Mouse (Mus musculus): ENCODE data around the gene Mlxipl. TPM values are rescaled to one million over a fixed set of nuclear protein-coding genes. Genes with fewer than 3 reads are reported as not detected.
A peak's percentile ranks its signal among the peaks of the same experiment; 100 is the strongest.

The Mlxipl gene
- polyA plus RNA-seq, 1 experiment from 2014 or later, result 2.8 TPM

GRCm38 (mm10) chr5:135066008-135066407, 23.7 kb upstream of the Mlxipl start:
- 80% methylated on average over 3 of the region's 3 CpGs for WGBS
- H3K27ac ChIP-seq, result no peak overlapping the region

DNA sequence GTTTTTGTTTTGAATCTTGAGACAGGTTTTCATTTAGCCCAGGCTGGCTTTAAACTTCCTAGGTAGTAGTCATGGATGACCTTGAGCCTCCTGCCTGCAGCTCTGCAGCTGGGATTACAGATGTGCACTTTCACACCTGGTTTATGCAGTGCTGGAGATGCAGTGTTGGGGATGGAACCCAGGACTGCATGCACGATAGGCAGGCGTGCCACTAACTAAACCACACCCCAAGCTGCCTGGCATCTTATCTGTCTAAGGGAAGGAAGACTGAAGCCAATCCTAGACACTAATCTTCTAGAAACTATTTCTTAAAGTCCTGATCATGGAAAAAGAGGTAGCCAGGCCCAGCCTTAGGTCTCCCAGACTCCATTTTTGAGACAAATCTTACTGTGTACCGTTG, 19.2 kb upstream of the Mlxipl start:
- Histone ChIP-seq H3K4me1 (peaks cover 12% of the 10 kb centered on the region), H3K27ac (no peak overlapping the region), H3K9me3 (no peaks in the 10 kb centered on the region), H3K36me3 (peaks cover 25% of the 10 kb centered on the region), H3K9ac (no peak overlapping the region), H3K27me3 (no peaks in the 10 kb centered on the region), H3K4me3 (no peak overlapping the region), H3K4me2 (no peak overlapping the region)
- ATAC-seq (ENCODE audit: borderline replicate concordance, extremely low read depth, low FRiP score, low TSS enrichment), result no peak
- WGBS, result 80% methylated on average over 3 of the region's 3 CpGs

More at GRCm38 (mm10) chr5:135066008-135066407, 23.7 kb upstream of the Mlxipl start:
- Histone ChIP-seq H3K4me2 (0 out of 2 replicates have a peak overlapping the region, but pooled peaks have one; percentile 82), H3K4me3 (no peak overlapping the region), H3K9ac (no peak overlapping the region), H3K27me3 (no peaks in the 10 kb centered on the region), H3K4me1 (peaks cover 20% of the 10 kb centered on the region), H3K9me3 (no peaks in the 10 kb centered on the region), H3K36me3 (peaks cover 31% of the 10 kb centered on the region)
- ATAC-seq (ENCODE audit: borderline replicate concordance, extremely low read depth, low FRiP score, low TSS enrichment), result no peak

DNA sequence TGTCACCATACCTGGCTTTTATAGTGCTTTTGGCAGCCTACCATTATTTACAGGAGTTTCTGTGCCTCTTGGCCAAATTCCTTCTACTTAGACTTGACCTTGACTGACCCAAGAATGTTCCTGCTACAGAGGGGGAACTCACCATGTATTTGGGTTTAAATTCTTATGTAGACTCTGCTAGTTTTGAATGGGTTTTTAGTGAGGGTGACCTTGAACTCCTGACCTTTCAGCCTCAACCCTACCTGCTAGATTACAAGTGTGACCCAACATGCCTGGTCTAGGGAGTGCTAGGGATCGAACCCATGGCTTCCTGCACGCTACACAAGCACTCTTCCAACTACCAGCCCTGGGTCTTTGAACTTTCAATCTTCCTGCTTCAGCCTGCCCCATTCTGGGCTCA, 17.6 kb upstream of the Mlxipl start:
- Histone ChIP-seq H3K4me3 (no peak overlapping the region), H3K4me2 (no peak overlapping the region), H3K4me1 (peaks cover 17% of the 10 kb centered on the region; the same call in 1 of the 2 replicates), H3K36me3 (peaks cover 20% of the 10 kb centered on the region), H3K9ac (no peak overlapping the region), H3K27me3 (no peaks in the 10 kb centered on the region), H3K27ac (no peak overlapping the region), H3K9me3 (no peaks in the 10 kb centered on the region)
- WGBS, result 93% methylated on average over 2 of the region's 2 CpGs
- ATAC-seq (ENCODE audit: borderline replicate concordance, extremely low read depth, low FRiP score, low TSS enrichment), result no peak

- 67% methylated on average over 6 of the region's 6 CpGs for WGBS
- Histone ChIP-seq H3K9ac (no peak overlapping the region), H3K4me1 (peaks cover 20% of the 10 kb centered on the region; the same call in 1 of the 2 replicates), H3K27me3 (no peaks in the 10 kb centered on the region), H3K9me3 (no peaks in the 10 kb centered on the region), H3K36me3 (peaks cover 14% of the 10 kb centered on the region), H3K4me3 (no peak overlapping the region), H3K27ac (no peak overlapping the region), H3K4me2 (no peak overlapping the region)
- ATAC-seq (ENCODE audit: borderline replicate concordance, extremely low read depth, low FRiP score, low TSS enrichment), result no peak
Measured at GRCm38 (mm10) chr5:135072720-135073119, 17.0 kb upstream of the Mlxipl start.

- no peak overlapping the region for H3K9ac ChIP-seq
- peak overlapping the region; percentile 14; the same call in 1 of the 2 replicates for H3K4me2 ChIP-seq
- 23% methylated on average over 26 of the region's 26 CpGs for whole genome bisulfite sequencing
Measured at GRCm38 (mm10) chr5:135073349-135074150, 16.1 kb upstream of the Mlxipl start.

DNA sequence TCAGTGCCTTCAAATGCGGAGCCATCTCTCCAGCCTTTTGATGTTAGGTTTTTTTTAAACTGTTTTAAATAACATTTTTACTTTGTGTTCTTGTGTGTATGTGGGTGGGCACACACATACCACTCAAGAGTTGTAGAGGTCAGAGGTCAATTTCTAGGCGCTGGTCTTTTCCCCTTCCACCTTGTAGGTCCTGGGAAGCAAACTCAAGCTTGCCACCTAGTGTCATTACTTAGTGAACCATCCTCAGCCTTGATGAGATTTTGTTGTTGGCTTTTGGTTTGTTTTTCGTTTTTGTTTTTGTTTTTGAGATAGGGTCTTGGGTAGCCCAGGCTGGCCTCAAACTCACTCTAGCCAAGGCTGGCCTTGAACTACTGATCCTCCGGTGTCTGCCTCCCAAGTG, 14.0 kb upstream of the Mlxipl start:
- Histone ChIP-seq H3K4me3 (no peak overlapping the region), H3K9me3 (no peaks in the 10 kb centered on the region), H3K27ac (no peak overlapping the region), H3K36me3 (peaks cover 6% of the 10 kb centered on the region; the same call in 1 of the 2 replicates), H3K27me3 (no peaks in the 10 kb centered on the region), H3K4me2 (no peak overlapping the region), H3K4me1 (peaks cover 24% of the 10 kb centered on the region), H3K9ac (no peak overlapping the region)
- ATAC-seq (ENCODE audit: borderline replicate concordance, extremely low read depth, low FRiP score, low TSS enrichment), result no peak
- 57% methylated on average over 4 of the region's 4 CpGs for WGBS

More at GRCm38 (mm10) chr5:135073349-135074150, 16.1 kb upstream of the Mlxipl start:
- peaks cover 22% of the 10 kb centered on the region for H3K4me1 ChIP-seq
- peaks cover 6% of the 10 kb centered on the region; the same call in 1 of the 2 replicates for H3K36me3 ChIP-seq
- ATAC-seq (ENCODE audit: borderline replicate concordance, extremely low read depth, low FRiP score, low TSS enrichment), result no peak
- no peak overlapping the region for H3K27ac ChIP-seq
- no peaks in the 10 kb centered on the region for H3K27me3 ChIP-seq
- H3K9me3 ChIP-seq, result no peaks in the 10 kb centered on the region
- no peak overlapping the region for H3K4me3 ChIP-seq

GRCm38 (mm10) chr5:135076368-135076767, 13.3 kb upstream of the Mlxipl start:
- H3K9ac ChIP-seq, result no peak overlapping the region
- H3K4me1 ChIP-seq, result peaks cover 24% of the 10 kb centered on the region
- H3K4me3 ChIP-seq, result no peak overlapping the region
- no peak for ATAC-seq (ENCODE audit: borderline replicate concordance, extremely low read depth, low FRiP score, low TSS enrichment)
- peaks cover 6% of the 10 kb centered on the region; the same call in 1 of the 2 replicates for H3K36me3 ChIP-seq
- no peaks in the 10 kb centered on the region for H3K9me3 ChIP-seq
- WGBS, result 78% methylated on average over 14 of the region's 14 CpGs
- H3K27ac ChIP-seq, result no peak overlapping the region
- peak overlapping the region; percentile 90; the same call in 1 of the 2 replicates for H3K4me2 ChIP-seq
- H3K27me3 ChIP-seq, result no peaks in the 10 kb centered on the region

DNA sequence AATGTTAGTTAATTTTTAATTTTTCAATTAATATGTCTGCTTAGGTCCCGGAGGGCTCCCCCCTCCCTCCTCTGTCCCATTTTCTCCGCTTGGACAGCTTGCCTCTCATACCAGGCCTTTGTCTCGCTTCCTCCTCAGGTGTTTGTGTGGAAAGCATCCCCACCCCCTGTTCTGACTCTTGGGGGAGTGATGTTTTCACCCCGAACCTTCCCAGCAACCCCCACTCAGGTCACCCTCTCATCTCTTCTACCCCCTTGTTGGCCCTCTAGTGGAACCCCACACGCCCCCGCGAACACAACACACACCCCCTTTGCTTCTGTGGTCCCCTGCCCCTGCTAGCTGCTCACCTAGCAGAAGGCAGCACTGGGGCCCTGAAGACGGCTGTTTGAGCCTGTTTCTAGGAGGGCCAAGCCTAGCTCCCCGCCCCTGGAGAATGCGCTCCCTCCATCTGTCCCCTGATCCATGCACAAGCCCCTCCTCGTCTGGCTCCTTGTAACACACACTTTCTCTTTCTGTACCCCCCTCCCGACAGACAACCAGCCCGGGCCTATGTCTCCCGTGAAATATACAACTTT, 12.7 kb upstream of the Mlxipl start:
- Histone ChIP-seq H3K36me3 (peaks cover 6% of the 10 kb centered on the region; the same call in 1 of the 2 replicates), H3K27ac (peak overlapping the region; percentile 22; the same call in 1 of the 2 replicates), H3K4me1 (peaks cover 24% of the 10 kb centered on the region), H3K4me3 (peak overlapping the region; percentile 80), H3K9me3 (no peaks in the 10 kb centered on the region), H3K27me3 (no peaks in the 10 kb centered on the region), H3K9ac (peak overlapping the region; percentile 89), H3K4me2 (peak overlapping the region; percentile 90)
- WGBS, result 11% methylated on average over 14 of the region's 14 CpGs
- ATAC-seq (ENCODE audit: borderline replicate concordance, extremely low read depth, low FRiP score, low TSS enrichment), result peak; percentile 51

- WGBS, result 2% methylated on average over 50 of the region's 83 CpGs
- peak; percentile 83 for ATAC-seq (ENCODE audit: borderline replicate concordance, extremely low read depth, low FRiP score, low TSS enrichment)
- H3K4me2 ChIP-seq, result peak within 1 kb of the TSS; percentile 90
Measured at GRCm38 (mm10) chr5:135077564-135078481, 11.9 kb upstream of the Mlxipl start, which contains the start of gene Vps37d. Vps37d (minus strand) TSS chr5:135078266.

DNA sequence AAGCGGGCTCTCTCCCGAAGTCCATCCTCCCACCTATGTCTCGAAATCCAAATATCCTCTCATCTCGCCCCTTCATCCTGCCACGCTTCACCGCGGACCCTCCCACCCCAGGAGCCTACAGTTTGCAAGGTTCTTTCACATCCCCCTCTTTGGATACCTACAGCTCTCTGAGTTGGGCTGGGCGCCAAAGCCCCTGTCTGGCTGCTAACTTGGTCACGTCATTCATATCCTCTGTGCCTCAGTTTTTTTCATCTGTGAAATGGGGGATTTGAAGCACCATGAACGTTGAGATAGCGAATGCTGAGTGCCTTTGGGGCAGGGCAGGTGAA, 11.2 kb upstream of the Mlxipl start:
- WGBS, result 1% methylated on average over 11 of the region's 11 CpGs
- no peak overlapping the region for H3K27ac ChIP-seq
- H3K4me3 ChIP-seq, result peak overlapping the region; percentile 80
- no peaks in the 10 kb centered on the region for H3K9me3 ChIP-seq
- peak overlapping the region; percentile 89 for H3K9ac ChIP-seq
- H3K27me3 ChIP-seq, result no peaks in the 10 kb centered on the region; the same call in 1 of the 2 replicates
- H3K4me1 ChIP-seq, result peaks cover 22% of the 10 kb centered on the region
- H3K4me2 ChIP-seq, result peak overlapping the region; percentile 90
- ATAC-seq (ENCODE audit: borderline replicate concordance, extremely low read depth, low FRiP score, low TSS enrichment), result no peak; the same call in 1 of the 2 replicates
- no peaks in the 10 kb centered on the region for H3K36me3 ChIP-seq

More at GRCm38 (mm10) chr5:135077564-135078481, 11.9 kb upstream of the Mlxipl start, which contains the start of gene Vps37d:
- no peaks in the 10 kb centered on the region for H3K36me3 ChIP-seq
- no peaks in the 10 kb centered on the region for H3K9me3 ChIP-seq
- H3K27me3 ChIP-seq, result no peaks in the 10 kb centered on the region
- H3K4me3 ChIP-seq, result peak within 1 kb of the TSS; percentile 80
- H3K9ac ChIP-seq, result peak within 1 kb of the TSS; percentile 89
- peak within 1 kb of the TSS; percentile 65 for H3K27ac ChIP-seq
- H3K4me1 ChIP-seq, result peaks cover 24% of the 10 kb centered on the region

GRCm38 (mm10) chr5:135079578-135079977, 10.1 kb upstream of the Mlxipl start:
- 94% methylated on average over 2 of the region's 2 CpGs for WGBS
- H3K4me2 ChIP-seq, result no peak overlapping the region
- peaks cover 18% of the 10 kb centered on the region for H3K4me1 ChIP-seq
- no peak overlapping the region for H3K27ac ChIP-seq
- H3K4me3 ChIP-seq, result no peak overlapping the region
- no peaks in the 10 kb centered on the region; the same call in 1 of the 2 replicates for H3K27me3 ChIP-seq
- H3K9ac ChIP-seq, result no peak overlapping the region
- no peaks in the 10 kb centered on the region for H3K9me3 ChIP-seq
- no peak for ATAC-seq (ENCODE audit: borderline replicate concordance, extremely low read depth, low FRiP score, low TSS enrichment)
- H3K36me3 ChIP-seq, result no peaks in the 10 kb centered on the region

All from lung, embryonic 15.5 days (tissue).